ENCODE assay signal across 13 mouse cellular contexts in the genomic region with DNA sequence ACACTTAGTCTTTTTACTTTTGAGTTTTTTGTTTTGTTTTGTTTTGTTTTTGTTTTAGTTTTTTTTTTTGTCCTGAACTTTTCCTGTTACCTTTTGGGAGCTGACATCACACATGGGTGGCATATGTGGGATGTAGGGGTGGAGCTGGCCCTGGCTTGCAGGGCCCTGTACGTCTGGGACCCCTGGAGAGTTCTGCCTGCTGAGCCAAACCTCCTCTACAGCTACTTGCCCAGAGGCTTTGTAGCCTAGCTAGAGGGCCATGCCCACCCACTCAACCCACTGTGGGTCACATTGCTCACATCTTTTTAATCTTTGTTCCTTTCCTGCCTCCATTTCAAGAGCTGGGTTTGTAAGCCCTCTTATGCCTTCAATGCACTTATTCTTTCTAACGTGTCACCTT. TPM values are rescaled to one million over a fixed set of nuclear protein-coding genes. Genes with fewer than 3 reads are reported as not detected.
DNase-seq lines count a peak whose midpoint lies in the region; ATAC-seq and TF ChIP-seq lines count a peak whose summit lies in the region.
"Had no signal": no experiment of that assay in that cellular context is flagged by ENCODE, and none has a peak within 500 bp of the region (broad histone marks: within the 10 kb centered on the region; RNA-seq: fewer than 3 reads in every experiment).

No protein-coding gene starts in this region.

- H3K4me3 ChIP-seq in kidney, embryonic 15.5 days (replicated peaks) = no peak overlapping the region
- no peak overlapping the region for H3K4me3 ChIP-seq in kidney, embryonic 14.5 days (ENCODE audit: low read length)
- H3K4me3 ChIP-seq in hindbrain, postnatal 0 days (ENCODE audit: low read length) = no peak overlapping the region
- no peak overlapping the region for H3K4me3 ChIP-seq in stomach, embryonic 14.5 days (ENCODE audit: low read depth, low read length)
- H3K4me3 ChIP-seq: liver, embryonic 15.5 days had no signal

- WGBS in kidney, embryonic 15.5 days = 84% methylated on average over 2 of the region's 2 CpGs
- WGBS in kidney, embryonic 14.5 days = 78% methylated on average over 2 of the region's 2 CpGs
- WGBS in hindbrain, postnatal 0 days = 54% methylated on average over 2 of the region's 2 CpGs
- 80% methylated on average over 2 of the region's 2 CpGs for WGBS in stomach, embryonic 14.5 days

- peaks cover 72% of the 10 kb centered on the region for H3K36me3 ChIP-seq in kidney, embryonic 15.5 days
- peaks cover 66% of the 10 kb centered on the region for H3K36me3 ChIP-seq in kidney, embryonic 14.5 days (ENCODE audit: control insufficient read depth, insufficient read depth, low read length)
- H3K36me3 ChIP-seq in hindbrain, postnatal 0 days (ENCODE audit: insufficient read depth, low read length) = peaks cover 48% of the 10 kb centered on the region
- peaks cover 57% of the 10 kb centered on the region for H3K36me3 ChIP-seq in stomach, embryonic 14.5 days (ENCODE audit: control insufficient read depth, insufficient read depth, low read length)

- no peak for TF ChIP-seq CTCF in hindbrain, postnatal 0 days (IDR thresholded peaks at IDR 0.05; ENCODE audit: low read depth)

- H3K4me1 ChIP-seq in kidney, embryonic 15.5 days = peaks cover 27% of the 10 kb centered on the region
- peaks cover 9% of the 10 kb centered on the region for H3K4me1 ChIP-seq in kidney, embryonic 14.5 days (ENCODE audit: control insufficient read depth, insufficient read depth, low read length)
- peaks cover 19% of the 10 kb centered on the region for H3K4me1 ChIP-seq in hindbrain, postnatal 0 days (ENCODE audit: insufficient read depth, low read length)
- H3K4me1 ChIP-seq in stomach, embryonic 14.5 days (ENCODE audit: control insufficient read depth, insufficient read depth, low read length) = peaks cover 16% of the 10 kb centered on the region; the same call in 1 of the 2 replicates

- no peak for ATAC-seq in kidney, embryonic 15.5 days (replicated peaks; ENCODE audit: low FRiP score)
- ATAC-seq in kidney, embryonic 14.5 days (ENCODE audit: low FRiP score, low TSS enrichment) = no peak
- ATAC-seq in hindbrain, postnatal 0 days = no peak
- no peak for ATAC-seq in stomach, embryonic 14.5 days (ENCODE audit: insufficient number of reproducible peaks, insufficient read depth, low FRiP score, low read depth)
- no peak for ATAC-seq in erythroid progenitor cell, adult 5-6 weeks (replicated peaks; ENCODE audit: low FRiP score, poor library complexity, severe bottlenecking)

- H3K9ac ChIP-seq in kidney, embryonic 15.5 days = no peak overlapping the region
- no peak overlapping the region for H3K9ac ChIP-seq in kidney, embryonic 14.5 days (ENCODE audit: low read depth, low read length)
- no peak overlapping the region for H3K9ac ChIP-seq in hindbrain, postnatal 0 days (replicated peaks; ENCODE audit: low read length)
- no peak overlapping the region for H3K9ac ChIP-seq in stomach, embryonic 14.5 days (replicated peaks; ENCODE audit: low read depth, low read length)
- H3K9ac ChIP-seq: liver, embryonic 15.5 days had no signal

- DNase-seq in cerebellum, postnatal 10 days = peak; percentile 37 to 45
- DNase-seq in cerebellum, adult 11 months = no peak
- no peak for DNase-seq in hindbrain, postnatal 0 days (ENCODE audit: low spot score)
- no peak for DNase-seq in retina, embryonic 14.5 days (ENCODE audit: low spot score)
- DNase-seq: layer of hippocampus, postnatal 36 days; right cerebral cortex, postnatal 4 days had no signal

- peak overlapping the region; percentile 96 for H3K27ac ChIP-seq in kidney, embryonic 15.5 days
- H3K27ac ChIP-seq in kidney, embryonic 14.5 days (ENCODE audit: low read depth, low read length) = no peak overlapping the region
- peak overlapping the region; percentile 92; the same call in 1 of the 2 replicates for H3K27ac ChIP-seq in hindbrain, postnatal 0 days
- peak overlapping the region; percentile 96; the same call in 1 of the 2 replicates for H3K27ac ChIP-seq in stomach, embryonic 14.5 days (ENCODE audit: low read length)

- no peaks in the 10 kb centered on the region for H3K27me3 ChIP-seq in kidney, embryonic 15.5 days
- H3K27me3 ChIP-seq in kidney, embryonic 14.5 days (ENCODE audit: control insufficient read depth, insufficient read depth, low read length) = no peaks in the 10 kb centered on the region
- no peaks in the 10 kb centered on the region for H3K27me3 ChIP-seq in hindbrain, postnatal 0 days (ENCODE audit: insufficient read depth, low read length)
- no peaks in the 10 kb centered on the region for H3K27me3 ChIP-seq in stomach, embryonic 14.5 days (ENCODE audit: control insufficient read depth, insufficient read depth, low read length)
- H3K27me3 ChIP-seq: liver, embryonic 15.5 days had no signal

- H3K4me2 ChIP-seq in kidney, embryonic 15.5 days = no peak overlapping the region
- H3K4me2 ChIP-seq in kidney, embryonic 14.5 days (replicated peaks; ENCODE audit: low read depth, low read length) = no peak overlapping the region
- no peak overlapping the region for H3K4me2 ChIP-seq in hindbrain, postnatal 0 days (ENCODE audit: low read depth, low read length)
- no peak overlapping the region for H3K4me2 ChIP-seq in stomach, embryonic 14.5 days (replicated peaks; ENCODE audit: low read depth, low read length)
- H3K4me2 ChIP-seq: liver, embryonic 15.5 days had no signal

- H3K9me3 ChIP-seq in kidney, embryonic 15.5 days (replicated peaks) = no peaks in the 10 kb centered on the region
- H3K9me3 ChIP-seq in kidney, embryonic 14.5 days (ENCODE audit: control insufficient read depth, low read length) = no peaks in the 10 kb centered on the region
- no peaks in the 10 kb centered on the region for H3K9me3 ChIP-seq in hindbrain, postnatal 0 days (ENCODE audit: low read length)
- H3K9me3 ChIP-seq in stomach, embryonic 14.5 days (ENCODE audit: control insufficient read depth, low read depth, low read length) = no peaks in the 10 kb centered on the region
- H3K9me3 ChIP-seq: liver, embryonic 15.5 days had no signal

RNA-seq across cellular contexts. Expression of a gene that starts 1.6 kb away (rescaled TPM):
- 91.8 and 105 TPM in 2 replicates for polyA plus RNA-seq in kidney, embryonic 15.5 days (2015; fragmentation: Nextera tagmentation; extraction: Ambion mirVana)
- 74.4 and 95.1 TPM in 2 replicates for polyA plus RNA-seq in kidney, embryonic 14.5 days (2014; fragmentation: Nextera tagmentation; extraction: Ambion mirVana)
- total RNA-seq in hindbrain, postnatal 0 days (2014; rRNA removed) = 106 and 118 TPM in 2 replicates
- 101 and 102 TPM in 2 replicates for polyA plus RNA-seq in hindbrain, postnatal 0 days (2015; fragmentation: Nextera tagmentation; extraction: Ambion mirVana)
- polyA plus RNA-seq in stomach, embryonic 14.5 days (2014; fragmentation: Nextera tagmentation; extraction: Ambion mirVana) = 61.3 and 66.6 TPM in 2 replicates
- total RNA-seq in erythroid progenitor cell, adult 5-6 weeks (2015; ENCODE audit: low replicate concordance) = 10.9 and 13.7 TPM in 2 replicates
- total RNA-seq in erythroid progenitor cell, adult 5-6 weeks (2017; ENCODE audit: low replicate concordance) = 6.2 and 21.0 TPM in 2 replicates

RNA-seq across cellular contexts. Expression of a gene that starts 14.9 kb away (rescaled TPM):
- 519 and 576 TPM in 2 replicates for polyA plus RNA-seq in kidney, embryonic 15.5 days (2015; fragmentation: Nextera tagmentation; extraction: Ambion mirVana)
- 477 and 494 TPM in 2 replicates for polyA plus RNA-seq in kidney, embryonic 14.5 days (2014; fragmentation: Nextera tagmentation; extraction: Ambion mirVana)
- total RNA-seq in hindbrain, postnatal 0 days (2014; rRNA removed) = 758 and 776 TPM in 2 replicates
- 708 and 751 TPM in 2 replicates for polyA plus RNA-seq in hindbrain, postnatal 0 days (2015; fragmentation: Nextera tagmentation; extraction: Ambion mirVana)
- 705 and 725 TPM in 2 replicates for polyA plus RNA-seq in stomach, embryonic 14.5 days (2014; fragmentation: Nextera tagmentation; extraction: Ambion mirVana)
- total RNA-seq in erythroid progenitor cell, adult 5-6 weeks (2015; ENCODE audit: low replicate concordance) = 102 and 110 TPM in 2 replicates
- 92.2 and 202 TPM in 2 replicates for total RNA-seq in erythroid progenitor cell, adult 5-6 weeks (2017; ENCODE audit: low replicate concordance)

RNA-seq across cellular contexts. Expression of a gene that starts 27.0 kb away (rescaled TPM):
- polyA plus RNA-seq in kidney, embryonic 15.5 days (2015; fragmentation: Nextera tagmentation; extraction: Ambion mirVana) = 7.1 and 8.2 TPM in 2 replicates
- 4.4 and 4.9 TPM in 2 replicates for polyA plus RNA-seq in kidney, embryonic 14.5 days (2014; fragmentation: Nextera tagmentation; extraction: Ambion mirVana)
- total RNA-seq in hindbrain, postnatal 0 days (2014; rRNA removed) = 2.1 and 3.0 TPM in 2 replicates
- polyA plus RNA-seq in hindbrain, postnatal 0 days (2015; fragmentation: Nextera tagmentation; extraction: Ambion mirVana) = 2.0 and 2.6 TPM in 2 replicates
- 22.5 and 27.0 TPM in 2 replicates for polyA plus RNA-seq in stomach, embryonic 14.5 days (2014; fragmentation: Nextera tagmentation; extraction: Ambion mirVana)
- not detected in 2 replicates for total RNA-seq in erythroid progenitor cell, adult 5-6 weeks (2015; ENCODE audit: low replicate concordance)
- total RNA-seq in erythroid progenitor cell, adult 5-6 weeks (2017; ENCODE audit: low replicate concordance) = not detected in 2 replicates
- total RNA-seq: layer of hippocampus, postnatal 36 days; megakaryocyte progenitor cell, adult 5-6 weeks had no signal

RNA-seq across cellular contexts. Expression of a gene that starts 38.7 kb away (rescaled TPM):
- polyA plus RNA-seq in kidney, embryonic 15.5 days (2015; fragmentation: Nextera tagmentation; extraction: Ambion mirVana) = 5.8 and 6.5 TPM in 2 replicates
- 4.0 and 5.4 TPM in 2 replicates for polyA plus RNA-seq in kidney, embryonic 14.5 days (2014; fragmentation: Nextera tagmentation; extraction: Ambion mirVana)
- 1.2 and 1.9 TPM in 2 replicates for total RNA-seq in hindbrain, postnatal 0 days (2014; rRNA removed)
- polyA plus RNA-seq in hindbrain, postnatal 0 days (2015; fragmentation: Nextera tagmentation; extraction: Ambion mirVana) = 1.1 and 1.4 TPM in 2 replicates
- polyA plus RNA-seq in stomach, embryonic 14.5 days (2014; fragmentation: Nextera tagmentation; extraction: Ambion mirVana) = 4.2 and 6.0 TPM in 2 replicates
- not detected in 2 replicates for total RNA-seq in erythroid progenitor cell, adult 5-6 weeks (2015; ENCODE audit: low replicate concordance)
- not detected in 2 replicates for total RNA-seq in erythroid progenitor cell, adult 5-6 weeks (2017; ENCODE audit: low replicate concordance)
- total RNA-seq: megakaryocyte progenitor cell, adult 5-6 weeks had no signal
- polyA plus RNA-seq: C2C12 had no signal

Comparison
In these comparisons a context has a peak if more than half of its experiments do, and no peak if none do; other contexts are left out.
1. DNase-seq: peak in cerebellum, postnatal 10 days (2 of 2); none in cerebellum, adult 11 months (single experiment), hindbrain, postnatal 0 days (single experiment) and retina, embryonic 14.5 days (single experiment).